Mouse (Mus musculus) right cerebral cortex, postnatal 4 days (tissue): ENCODE results near the gene Pglyrp1.
"Not testable (repeated sequence)": the region's sequence is repeated elsewhere in the genome, so short reads cannot be mapped to it uniquely, and the experiment has no call there.

Source experiments
- DNase-seq: peaks from one replicate; pipeline ENCODE4 v3.0.0-alpha.2; 2022

The Pglyrp1 gene

GRCm38 (mm10) chr7:18871031-18871430 lies at the start of gene Pglyrp1:
Pglyrp1 (plus strand) TSS chr7:18871331.
- DNase-seq, result not testable (repeated sequence)

DNA sequence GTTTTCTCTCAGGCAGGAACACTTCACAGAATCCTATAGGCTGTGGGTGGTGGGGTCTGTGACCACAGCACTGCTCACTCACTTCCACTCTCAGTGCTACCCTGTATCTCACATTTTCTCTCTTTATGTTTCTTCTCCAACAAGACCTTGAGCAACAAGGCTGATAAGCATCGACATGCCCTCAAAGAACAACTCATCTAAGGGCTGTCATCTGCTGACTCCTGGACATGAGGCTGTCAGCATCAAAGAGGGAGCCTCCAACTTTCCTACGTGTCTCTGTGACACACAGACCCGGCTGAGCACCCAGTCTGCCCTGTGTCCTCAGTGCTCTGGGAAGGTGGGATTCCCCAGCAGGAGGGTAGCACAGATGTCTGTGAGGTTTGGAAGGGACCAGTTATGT lies 49.6 kb upstream of the Pglyrp1 start, which contains the start of gene Psg17:
Gene Psg17, minus strand, starts transcription at position 101 of the 400 bp plus-strand sequence.
- DNase-seq, result no peak

GRCm38 (mm10) chr7:18827792-18828546 lies 43.2 kb upstream of the Pglyrp1 start:
- no peak for DNase-seq

GRCm38 (mm10) chr7:18828592-18828991 lies 42.5 kb upstream of the Pglyrp1 start:
- DNase-seq, result no peak

GRCm38 (mm10) chr7:18829545-18829944 lies 41.6 kb upstream of the Pglyrp1 start:
- no peak for DNase-seq

DNA sequence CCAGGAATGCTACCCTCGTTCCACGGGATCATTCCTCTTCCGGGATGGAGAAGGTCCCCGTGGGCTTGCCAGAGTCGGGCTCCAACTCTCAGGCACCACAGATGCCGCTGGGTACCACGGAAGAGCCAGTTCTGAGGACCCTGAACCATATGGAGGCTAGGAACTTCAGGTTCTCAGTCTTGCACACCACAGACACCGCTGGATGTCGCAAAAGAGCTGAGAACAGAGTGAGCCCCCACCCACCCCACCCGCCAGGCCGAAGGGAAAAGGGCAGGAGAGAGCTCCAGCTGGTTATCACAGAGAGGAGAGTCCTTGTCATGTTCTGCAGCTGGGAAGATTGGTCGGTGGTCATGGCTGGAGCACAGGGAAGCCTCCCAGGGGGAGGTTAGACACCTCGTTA lies 38.8 kb upstream of the Pglyrp1 start:
- no peak for DNase-seq

- DNase-seq, result no peak
Observed at GRCm38 (mm10) chr7:18839865-18840264, 31.3 kb upstream of the Pglyrp1 start, which contains the start of gene Mill2. Mill2 (plus strand) TSS chr7:18839966.

- peak; percentile 33 for DNase-seq
Observed at GRCm38 (mm10) chr7:18840386-18841173, 30.6 kb upstream of the Pglyrp1 start.

GRCm38 (mm10) chr7:18841174-18841567 lies 30.0 kb upstream of the Pglyrp1 start:
- DNase-seq, result no peak

DNA sequence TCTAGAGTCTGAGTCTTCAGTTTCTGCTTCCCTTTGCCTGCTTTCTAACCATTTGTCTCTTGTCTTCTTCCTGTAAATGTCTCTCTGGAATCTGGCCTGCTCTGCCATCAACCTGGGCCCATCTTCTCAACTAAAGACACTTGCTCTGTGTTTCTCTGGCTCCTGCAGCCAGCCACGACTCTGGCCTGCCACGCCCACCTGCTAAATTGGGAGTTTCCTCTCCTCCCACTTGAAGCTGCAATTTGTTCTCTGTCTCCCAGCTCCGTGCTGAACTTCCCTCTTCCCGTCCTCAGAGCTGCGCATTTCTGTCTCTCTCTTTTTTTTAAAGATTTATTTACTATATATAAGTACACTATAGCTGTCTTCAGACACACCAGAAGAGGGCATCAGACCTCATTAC lies 26.3 kb upstream of the Pglyrp1 start:
- no peak for DNase-seq

- DNase-seq, result no peak
Observed at GRCm38 (mm10) chr7:18848395-18848794, 22.7 kb upstream of the Pglyrp1 start.

DNA sequence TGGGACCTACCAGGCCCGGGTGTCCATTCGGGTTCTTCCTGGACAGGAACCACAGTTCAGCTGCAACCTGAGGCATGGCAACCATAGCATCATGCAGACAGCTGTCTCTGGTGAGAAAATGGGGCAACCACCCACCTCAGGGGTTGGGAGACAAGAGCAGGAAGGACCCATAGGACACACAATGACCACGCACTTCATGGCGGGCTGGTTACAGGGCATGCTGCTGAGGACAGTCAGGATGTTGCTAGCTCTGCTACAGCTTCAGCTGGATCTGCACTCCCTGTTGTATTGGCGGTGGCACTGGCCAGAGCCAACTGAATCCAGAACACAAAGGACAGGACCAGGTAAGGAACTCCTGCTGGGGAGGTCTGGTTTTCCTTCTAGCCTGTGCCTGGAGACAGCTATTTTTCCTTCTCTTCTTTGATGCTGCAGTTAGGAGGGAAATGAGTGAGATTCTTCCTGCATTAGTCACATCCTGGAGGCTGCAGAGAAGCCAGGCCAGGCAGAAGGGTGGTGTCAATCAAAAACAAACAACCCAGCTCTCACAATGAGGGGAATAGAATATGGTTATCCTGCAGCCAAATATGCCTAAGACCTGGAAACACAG lies 12.7 kb upstream of the Pglyrp1 start:
- no peak for DNase-seq

DNA sequence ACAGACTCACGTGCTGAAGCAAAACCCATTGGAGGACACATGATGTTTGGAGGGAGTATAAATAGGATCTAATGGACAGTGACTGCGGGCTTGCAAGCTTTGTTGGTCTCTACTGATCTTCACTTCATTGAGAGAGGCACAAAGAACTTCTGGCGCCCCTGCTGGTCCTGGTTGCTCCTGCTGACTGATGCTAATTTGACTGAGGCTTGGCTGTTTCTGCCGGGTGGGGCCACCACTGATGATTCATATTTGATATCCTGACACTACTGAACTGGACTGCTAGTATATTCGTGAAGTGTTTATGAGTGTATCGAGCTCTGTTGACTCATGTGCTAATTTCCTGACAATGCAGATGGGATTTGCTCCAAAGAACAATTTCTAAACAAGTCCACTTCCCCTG lies 8.3 kb upstream of the Pglyrp1 start:
- no peak for DNase-seq

GRCm38 (mm10) chr7:18868491-18868890 lies 2.6 kb upstream of the Pglyrp1 start:
- DNase-seq, result no peak

DNA sequence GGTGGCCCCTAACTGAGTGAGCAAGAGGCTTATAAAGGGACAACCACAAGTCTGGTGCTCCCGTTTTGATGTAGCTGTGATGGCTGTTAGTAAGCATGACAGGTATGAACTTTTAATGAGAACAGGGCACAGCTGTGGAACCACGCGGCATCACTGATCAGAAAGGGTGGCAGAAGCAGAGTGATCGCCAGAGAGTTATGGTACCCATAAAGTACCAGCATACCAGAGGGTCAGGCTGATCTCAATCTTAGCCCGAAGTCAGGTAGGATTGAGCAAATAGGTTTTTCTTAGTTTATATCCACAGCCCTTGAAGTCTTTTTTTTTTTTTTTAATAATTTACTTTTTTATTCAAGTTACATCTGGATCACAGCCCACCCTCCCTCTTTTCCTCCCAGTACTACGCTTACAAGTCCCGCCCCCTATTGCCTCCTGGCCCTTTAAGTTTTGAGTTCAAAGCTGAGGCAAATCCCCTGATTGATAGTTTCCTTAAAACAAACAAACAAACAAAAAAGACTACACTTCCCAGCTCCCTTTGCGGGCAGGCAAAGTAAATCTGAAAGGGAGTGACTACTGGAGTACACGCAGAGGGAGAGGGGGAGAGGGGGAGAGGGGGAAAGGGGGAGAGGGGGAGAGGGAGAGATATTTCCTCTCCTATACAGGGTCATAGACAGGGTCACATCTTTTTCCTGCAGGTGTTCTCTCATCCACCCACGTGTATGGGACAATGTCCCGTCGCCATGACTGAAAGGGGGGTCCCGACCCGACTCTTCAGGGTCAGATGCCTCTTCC lies 1.1 kb downstream of the Pglyrp1 start:
- no peak for DNase-seq

DNA sequence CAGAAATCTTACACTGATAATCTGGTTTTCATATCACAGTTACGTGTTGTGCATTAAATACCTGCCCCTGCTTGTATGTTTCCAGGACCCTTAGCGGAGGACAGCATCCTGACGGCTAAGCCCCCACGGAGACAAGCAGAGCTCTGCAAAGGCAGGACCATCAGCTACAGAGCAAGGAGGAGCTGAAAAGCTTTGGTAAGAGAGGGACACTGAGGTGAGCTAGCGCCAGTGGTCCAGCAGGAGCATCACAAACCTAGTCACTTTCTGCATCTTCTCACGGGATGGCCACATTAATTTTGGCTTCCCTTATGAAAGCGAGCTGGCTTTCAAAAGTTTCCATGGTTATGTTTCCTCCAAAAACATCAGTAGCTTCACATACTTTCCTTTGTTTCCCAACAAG lies 1.7 kb downstream of the Pglyrp1 start:
- no peak for DNase-seq

DNA sequence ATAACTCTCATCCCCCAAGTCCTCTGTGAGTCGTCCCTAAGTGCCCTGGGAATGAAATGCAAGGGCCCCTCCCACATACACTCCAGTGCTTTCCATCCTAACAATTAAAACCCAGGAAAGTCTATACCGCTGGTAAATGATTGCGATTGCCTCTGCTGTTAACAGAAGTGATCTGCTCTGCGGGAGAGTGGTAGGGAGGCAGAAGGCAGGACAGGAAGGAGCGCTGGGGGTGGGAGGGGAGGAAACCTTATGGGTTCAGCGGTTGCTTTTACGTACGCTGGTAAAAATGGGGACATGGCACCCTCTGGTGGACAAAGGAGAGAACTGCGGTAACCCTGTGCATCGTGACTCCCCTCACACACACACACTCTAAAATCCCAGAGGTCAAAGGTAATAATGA lies 2.1 kb downstream of the Pglyrp1 start:
- DNase-seq, result peak; percentile 68

- no peak for DNase-seq
Observed at GRCm38 (mm10) chr7:18875372-18875771, 4.2 kb downstream of the Pglyrp1 start.

GRCm38 (mm10) chr7:18878691-18879090 lies 7.6 kb downstream of the Pglyrp1 start:
- DNase-seq, result no peak

DNA sequence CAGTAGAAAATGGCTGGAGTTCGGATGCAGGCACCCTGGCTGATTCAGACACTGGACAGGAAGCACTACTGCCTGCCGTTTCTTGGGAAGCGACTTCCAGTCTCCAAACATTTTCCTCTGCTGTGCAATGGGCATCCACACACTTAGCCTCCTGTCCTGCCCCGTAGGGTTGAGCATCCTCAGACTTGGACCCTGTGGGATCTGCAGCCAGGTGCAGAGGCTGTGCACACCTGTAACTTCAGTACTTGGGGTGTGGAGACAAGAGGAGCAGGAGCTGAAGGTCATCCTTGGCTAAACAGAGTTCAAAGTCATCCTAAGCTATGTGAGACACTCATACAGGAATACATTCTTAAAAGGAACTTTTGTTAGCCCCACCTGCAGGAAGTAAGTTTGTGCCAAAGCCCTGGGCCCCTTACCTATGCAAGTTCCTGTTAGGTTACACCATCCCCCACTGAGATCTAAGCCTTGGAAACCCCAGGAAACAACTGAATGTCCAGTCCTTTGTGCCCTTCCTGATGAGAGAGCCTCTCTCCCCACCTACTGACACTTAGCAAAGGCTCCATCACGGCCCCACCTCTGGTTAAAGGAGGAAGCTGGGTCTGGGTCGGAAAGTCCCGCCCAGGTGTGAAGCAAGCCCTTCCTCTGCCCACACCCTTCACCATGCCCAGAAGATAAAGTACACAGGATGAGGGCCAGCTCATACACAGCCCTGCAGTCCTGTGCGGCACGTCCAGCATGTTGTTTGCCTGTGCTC lies 13.0 kb downstream of the Pglyrp1 start:
- no peak for DNase-seq

GRCm38 (mm10) chr7:18884745-18885422 lies 13.8 kb downstream of the Pglyrp1 start:
- no peak for DNase-seq
